Mouse (Mus musculus) heart, postnatal 10 days (tissue): Measurements from ENCODE around the gene Elf3. TPM values are rescaled to one million over a fixed set of nuclear protein-coding genes. Genes with fewer than 3 reads are reported as not detected.
"Not testable (repeated sequence)": the region's sequence is repeated elsewhere in the genome, so short reads cannot be mapped to it uniquely, and the experiment has no call there.

Experiments used
- DNase-seq, 2 experiments: peaks; one replicate each; pipeline ENCODE4 v3.0.0; 2021
- intact Hi-C: fragments of 180-260 bp; cut with DNase I; formaldehyde crosslinking; loops from one replicate; pipeline ENCODE4 v1.15.1; 2025
- total RNA-seq, 2 experiments: library from RNA; stranded (reverse); gene quantifications; 2 replicates each; pipeline ENCODE4 v1.2.3; 2021

The Elf3 gene
- total RNA-seq, 2 experiments from 2014 or later = 0.19 to 0.30 TPM

GRCm38 (mm10) chr1:135244014-135244413, 14.4 kb downstream of the Elf3 start:
- no peak for DNase-seq
- intact Hi-C loops = no loop called here

- DNase-seq, intact Hi-C loops: not testable (repeated sequence)
Observed at GRCm38 (mm10) chr1:135240206-135240605, 18.2 kb downstream of the Elf3 start.

- intact Hi-C loops = no loop called here
- DNase-seq = no peak
Observed at GRCm38 (mm10) chr1:135237131-135237851, 21.1 kb downstream of the Elf3 start.

- no peak for DNase-seq
- intact Hi-C loops = no loop called here
Observed at GRCm38 (mm10) chr1:135234771-135235170, 23.6 kb downstream of the Elf3 start.

GRCm38 (mm10) chr1:135233961-135234360, 24.4 kb downstream of the Elf3 start:
- DNase-seq = no peak
- intact Hi-C loops = no loop called here

- DNase-seq, intact Hi-C loops: not testable (repeated sequence)
Observed at GRCm38 (mm10) chr1:135231878-135232277, 26.5 kb downstream of the Elf3 start.

- intact Hi-C loops = no loop called here
- no peak for DNase-seq
Observed at GRCm38 (mm10) chr1:135227339-135227950, 30.9 kb downstream of the Elf3 start.

- no peak for DNase-seq
- intact Hi-C loops = no loop called here
Observed at GRCm38 (mm10) chr1:135224981-135225604, 33.3 kb downstream of the Elf3 start.

- no peak for DNase-seq
- intact Hi-C loops = no loop called here
Observed at GRCm38 (mm10) chr1:135224147-135224546, 34.2 kb downstream of the Elf3 start.

GRCm38 (mm10) chr1:135217607-135218233, 40.6 kb downstream of the Elf3 start:
- DNase-seq = no peak
- intact Hi-C loops = no loop called here

GRCm38 (mm10) chr1:135213772-135214640, 44.4 kb downstream of the Elf3 start:
- intact Hi-C loops = no loop called here
- DNase-seq = no peak

GRCm38 (mm10) chr1:135210421-135210820, 47.9 kb downstream of the Elf3 start:
- no peak for DNase-seq
- intact Hi-C loops = no loop called here

GRCm38 (mm10) chr1:135208716-135209115, 49.7 kb downstream of the Elf3 start:
- intact Hi-C loops = no loop called here

GRCm38 (mm10) chr1:135206586-135207339, 51.6 kb downstream of the Elf3 start:
- intact Hi-C loops = no loop called here
- DNase-seq = no peak

More at GRCm38 (mm10) chr1:135208716-135209115, 49.7 kb downstream of the Elf3 start:
- no peak for DNase-seq

- intact Hi-C loops = no loop called here
Observed at GRCm38 (mm10) chr1:135205257-135205656, 53.1 kb downstream of the Elf3 start.

GRCm38 (mm10) chr1:135204196-135205126, 53.9 kb downstream of the Elf3 start:
- peak in 1 of 2 experiments; percentile 20 for DNase-seq
- intact Hi-C loops = no loop called here

More at GRCm38 (mm10) chr1:135205257-135205656, 53.1 kb downstream of the Elf3 start:
- DNase-seq = no peak
